Mouse (Mus musculus): ENCODE results near the gene Mpzl1. TPM values are rescaled to one million over a fixed set of nuclear protein-coding genes. Genes with fewer than 3 reads are reported as not detected.

Mpzl1 gene
- polyA plus RNA-seq, 1 experiment from 2014 or later: 119 TPM

GRCm38 (mm10) chr1:165651158-165651557 lies 16.8 kb upstream of the Mpzl1 start:
- Histone ChIP-seq H3K27me3 (ENCODE audit: poor library complexity, severe bottlenecking) (no peaks in the 10 kb centered on the region), H3K36me3 (replicated peaks) (no peaks in the 10 kb centered on the region), H3K4me1 (0 out of 2 replicates have a peak, but pooled peaks cover 10% of the 10 kb centered on the region), H3K9me3 (no peaks in the 10 kb centered on the region), H3K27ac (no peak overlapping the region), H3K4me3 (no peak overlapping the region)
- WGBS: 85% methylated on average over 5 of the region's 5 CpGs
- DNase-seq (ENCODE audit: extremely low spot score, low spot score): no peak

GRCm38 (mm10) chr1:165645102-165645501 lies 10.8 kb upstream of the Mpzl1 start:
- no peaks in the 10 kb centered on the region for H3K9me3 ChIP-seq
- H3K27me3 ChIP-seq (ENCODE audit: poor library complexity, severe bottlenecking): no peaks in the 10 kb centered on the region
- H3K27ac ChIP-seq: no peak overlapping the region
- 79% methylated on average over 4 of the region's 4 CpGs for WGBS
- H3K4me3 ChIP-seq: no peak overlapping the region
- DNase-seq (ENCODE audit: extremely low spot score, low spot score): no peak
- no peaks in the 10 kb centered on the region for H3K36me3 ChIP-seq (replicated peaks)
- H3K4me1 ChIP-seq: peaks cover 4% of the 10 kb centered on the region; the same call in 1 of the 2 replicates

- Histone ChIP-seq H3K27me3 (ENCODE audit: poor library complexity, severe bottlenecking) (no peaks in the 10 kb centered on the region), H3K27ac (no peak overlapping the region), H3K4me1 (peaks cover 4% of the 10 kb centered on the region; the same call in 1 of the 2 replicates), H3K4me3 (no peak overlapping the region), H3K9me3 (no peaks in the 10 kb centered on the region), H3K36me3 (replicated peaks) (no peaks in the 10 kb centered on the region)
- no peak for DNase-seq (ENCODE audit: extremely low spot score, low spot score)
- 81% methylated on average over 5 of the region's 5 CpGs for WGBS
Observed at GRCm38 (mm10) chr1:165643735-165644134, 9.4 kb upstream of the Mpzl1 start.

- WGBS: under 1% methylated on average over 16 of the region's 16 CpGs
- Histone ChIP-seq H3K4me3 (peak overlapping the region; percentile 86), H3K9me3 (no peaks in the 10 kb centered on the region), H3K36me3 (replicated peaks) (no peaks in the 10 kb centered on the region), H3K27ac (peak overlapping the region; percentile 99), H3K27me3 (ENCODE audit: poor library complexity, severe bottlenecking) (no peaks in the 10 kb centered on the region), H3K4me1 (peaks cover 4% of the 10 kb centered on the region; the same call in 1 of the 2 replicates)
- DNase-seq (ENCODE audit: extremely low spot score, low spot score): peak; percentile 72
Observed at GRCm38 (mm10) chr1:165642780-165643311, 8.5 kb upstream of the Mpzl1 start.

- H3K9me3 ChIP-seq: no peaks in the 10 kb centered on the region
- no peaks in the 10 kb centered on the region for H3K36me3 ChIP-seq (replicated peaks)
- peak overlapping the region; percentile 86 for H3K4me3 ChIP-seq
- peak; percentile 86 for DNase-seq (ENCODE audit: extremely low spot score, low spot score)
- 0% methylated on average over 75 of the region's 75 CpGs for WGBS
- H3K27me3 ChIP-seq (ENCODE audit: poor library complexity, severe bottlenecking): no peaks in the 10 kb centered on the region
- peak overlapping the region; percentile 99 for H3K27ac ChIP-seq
- peaks cover 4% of the 10 kb centered on the region; the same call in 1 of the 2 replicates for H3K4me1 ChIP-seq
Observed at GRCm38 (mm10) chr1:165641786-165642771, 7.7 kb upstream of the Mpzl1 start.

GRCm38 (mm10) chr1:165641271-165641771 lies 7.0 kb upstream of the Mpzl1 start:
- Histone ChIP-seq H3K27ac (peak overlapping the region; percentile 99), H3K9me3 (no peaks in the 10 kb centered on the region), H3K4me1 (peaks cover 6% of the 10 kb centered on the region), H3K36me3 (replicated peaks) (no peaks in the 10 kb centered on the region), H3K27me3 (ENCODE audit: poor library complexity, severe bottlenecking) (no peaks in the 10 kb centered on the region), H3K4me3 (peak overlapping the region; percentile 86)
- 7% methylated on average over 16 of the region's 16 CpGs for WGBS
- DNase-seq (ENCODE audit: extremely low spot score, low spot score): peak; percentile 77

GRCm38 (mm10) chr1:165636289-165636688 lies 2.0 kb upstream of the Mpzl1 start:
- no peak overlapping the region for H3K27ac ChIP-seq
- H3K4me3 ChIP-seq: no peak overlapping the region
- no peaks in the 10 kb centered on the region for H3K27me3 ChIP-seq (ENCODE audit: poor library complexity, severe bottlenecking)
- no peak for DNase-seq (ENCODE audit: extremely low spot score, low spot score)
- H3K4me1 ChIP-seq: peaks cover 51% of the 10 kb centered on the region
- H3K9me3 ChIP-seq: no peaks in the 10 kb centered on the region
- 86% methylated on average over 8 of the region's 8 CpGs for WGBS
- H3K36me3 ChIP-seq (replicated peaks): no peaks in the 10 kb centered on the region

GRCm38 (mm10) chr1:165635055-165635897 lies 938 bp upstream of the Mpzl1 start:
- peak; percentile 33 for DNase-seq (ENCODE audit: extremely low spot score, low spot score)
- H3K4me3 ChIP-seq: peak overlapping the region; percentile 88
- peaks cover 54% of the 10 kb centered on the region for H3K4me1 ChIP-seq
- peak overlapping the region; percentile 97 for H3K27ac ChIP-seq
- H3K27me3 ChIP-seq (ENCODE audit: poor library complexity, severe bottlenecking): no peaks in the 10 kb centered on the region
- H3K9me3 ChIP-seq: no peaks in the 10 kb centered on the region
- WGBS: 21% methylated on average over 17 of the region's 17 CpGs
- no peaks in the 10 kb centered on the region; the same call in 1 of the 2 replicates for H3K36me3 ChIP-seq (replicated peaks)

- 7% methylated on average over 12 of the region's 12 CpGs for WGBS
Observed at GRCm38 (mm10) chr1:165633345-165633744, 993 bp downstream of the Mpzl1 start.

GRCm38 (mm10) chr1:165631136-165631535 lies 3.2 kb downstream of the Mpzl1 start:
- no peak for DNase-seq (ENCODE audit: extremely low spot score, low spot score)
- H3K4me1 ChIP-seq: peaks cover 63% of the 10 kb centered on the region
- no peaks in the 10 kb centered on the region for H3K27me3 ChIP-seq (ENCODE audit: poor library complexity, severe bottlenecking)
- H3K9me3 ChIP-seq: no peaks in the 10 kb centered on the region
- H3K27ac ChIP-seq: no peak overlapping the region
- WGBS: 86% methylated on average over 8 of the region's 8 CpGs
- no peak overlapping the region for H3K4me3 ChIP-seq
- H3K36me3 ChIP-seq (replicated peaks): peaks cover 10% of the 10 kb centered on the region

More at GRCm38 (mm10) chr1:165633345-165633744, 993 bp downstream of the Mpzl1 start:
- H3K27ac ChIP-seq: peak overlapping the region; percentile 97
- no peak for DNase-seq (ENCODE audit: extremely low spot score, low spot score)
- H3K36me3 ChIP-seq (replicated peaks): peaks cover under 1% of the 10 kb centered on the region
- no peaks in the 10 kb centered on the region for H3K27me3 ChIP-seq (ENCODE audit: poor library complexity, severe bottlenecking)
- peaks cover 67% of the 10 kb centered on the region for H3K4me1 ChIP-seq
- H3K4me3 ChIP-seq: peak overlapping the region; percentile 88
- H3K9me3 ChIP-seq: no peaks in the 10 kb centered on the region

- Histone ChIP-seq H3K9me3 (no peaks in the 10 kb centered on the region), H3K27me3 (ENCODE audit: poor library complexity, severe bottlenecking) (no peaks in the 10 kb centered on the region), H3K36me3 (replicated peaks) (peaks cover 21% of the 10 kb centered on the region), H3K4me3 (no peak overlapping the region), H3K27ac (peak overlapping the region; percentile 48), H3K4me1 (peaks cover 52% of the 10 kb centered on the region)
- DNase-seq (ENCODE audit: extremely low spot score, low spot score): no peak
- WGBS: 35% methylated on average over 8 of the region's 8 CpGs
Observed at GRCm38 (mm10) chr1:165629975-165630374, 4.4 kb downstream of the Mpzl1 start.

GRCm38 (mm10) chr1:165628603-165629002 lies 5.7 kb downstream of the Mpzl1 start:
- peaks cover 42% of the 10 kb centered on the region for H3K4me1 ChIP-seq
- H3K27me3 ChIP-seq (ENCODE audit: poor library complexity, severe bottlenecking): no peaks in the 10 kb centered on the region
- no peak overlapping the region for H3K27ac ChIP-seq
- peaks cover 21% of the 10 kb centered on the region for H3K36me3 ChIP-seq (replicated peaks)
- H3K4me3 ChIP-seq: no peak overlapping the region
- DNase-seq (ENCODE audit: extremely low spot score, low spot score): no peak
- WGBS: 100% methylated on average over 1 of the region's 1 CpGs
- no peaks in the 10 kb centered on the region for H3K9me3 ChIP-seq

Data from forebrain, embryonic 10.5 days (tissue).